Mouse (Mus musculus) thymus, postnatal 10 days (tissue): Measurements from ENCODE around the gene Gart.

Source experiments
- DNase-seq, 2 experiments: peaks; one replicate each; pipeline ENCODE4 v3.0.0; 2021; ENCODE audit warnings: low spot score in 2 of 2

Gart gene

GRCm38 (mm10) chr16:91609501-91610245 is 37.1 kb downstream of the Gart start:
- no peak for DNase-seq

GRCm38 (mm10) chr16:91606958-91607357 is 39.8 kb downstream of the Gart start:
- no peak for DNase-seq

- DNase-seq = no peak
These were observed 41.6 kb downstream of the Gart start for GRCm38 (mm10) chr16:91605156-91605555.

- DNase-seq = no peak
These were observed 45.1 kb downstream of the Gart start for GRCm38 (mm10) chr16:91601693-91602092.

GRCm38 (mm10) chr16:91601081-91601480 is 45.7 kb downstream of the Gart start:
- DNase-seq = no peak

- DNase-seq = no peak
These were observed 47.5 kb downstream of the Gart start for GRCm38 (mm10) chr16:91599242-91599641.

- peak; percentile 97 to 99 for DNase-seq
These were observed 49.1 kb downstream of the Gart start, which contains the start of gene Tmem50b for GRCm38 (mm10) chr16:91597672-91598010. Tmem50b (minus strand) TSS chr16:91597800.

GRCm38 (mm10) chr16:91596779-91597671 is 49.7 kb downstream of the Gart start:
- peak; percentile 24 to 43 for DNase-seq

- DNase-seq = no peak
These were observed 50.4 kb downstream of the Gart start for GRCm38 (mm10) chr16:91596397-91596778.

- no peak for DNase-seq
These were observed 51.7 kb downstream of the Gart start for GRCm38 (mm10) chr16:91595076-91595475.

- peak; percentile 23 to 32 for DNase-seq
These were observed 53.5 kb downstream of the Gart start for GRCm38 (mm10) chr16:91593262-91593661.

- no peak for DNase-seq
These were observed 54.6 kb downstream of the Gart start for GRCm38 (mm10) chr16:91592162-91592561.

GRCm38 (mm10) chr16:91588703-91589102 is 58.0 kb downstream of the Gart start:
- no peak for DNase-seq

- DNase-seq = peak; percentile 63
These were observed 58.9 kb downstream of the Gart start for GRCm38 (mm10) chr16:91587730-91588453.

GRCm38 (mm10) chr16:91586244-91586643 is 60.5 kb downstream of the Gart start:
- DNase-seq = no peak

- no peak for DNase-seq
These were observed 61.1 kb downstream of the Gart start for GRCm38 (mm10) chr16:91585617-91586016.

GRCm38 (mm10) chr16:91582307-91582706 is 64.4 kb downstream of the Gart start:
- DNase-seq = peak; percentile 41 to 70

GRCm38 (mm10) chr16:91578980-91579720 is 67.6 kb downstream of the Gart start:
- DNase-seq = no peak

- no peak for DNase-seq
These were observed 71.6 kb downstream of the Gart start for GRCm38 (mm10) chr16:91575151-91575550.
